Mouse (Mus musculus): Measurements from ENCODE around the gene Rarres2. TPM values are rescaled to one million over a fixed set of nuclear protein-coding genes. Genes with fewer than 3 reads are reported as not detected.
"Not testable (repeated sequence)": the region's sequence is repeated elsewhere in the genome, so short reads cannot be mapped to it uniquely, and the experiment has no call there.

Gene Rarres2
- total RNA-seq, 4 experiments from 2014 or later: 16.6 to 32.1 (median 21.9) TPM

DNA sequence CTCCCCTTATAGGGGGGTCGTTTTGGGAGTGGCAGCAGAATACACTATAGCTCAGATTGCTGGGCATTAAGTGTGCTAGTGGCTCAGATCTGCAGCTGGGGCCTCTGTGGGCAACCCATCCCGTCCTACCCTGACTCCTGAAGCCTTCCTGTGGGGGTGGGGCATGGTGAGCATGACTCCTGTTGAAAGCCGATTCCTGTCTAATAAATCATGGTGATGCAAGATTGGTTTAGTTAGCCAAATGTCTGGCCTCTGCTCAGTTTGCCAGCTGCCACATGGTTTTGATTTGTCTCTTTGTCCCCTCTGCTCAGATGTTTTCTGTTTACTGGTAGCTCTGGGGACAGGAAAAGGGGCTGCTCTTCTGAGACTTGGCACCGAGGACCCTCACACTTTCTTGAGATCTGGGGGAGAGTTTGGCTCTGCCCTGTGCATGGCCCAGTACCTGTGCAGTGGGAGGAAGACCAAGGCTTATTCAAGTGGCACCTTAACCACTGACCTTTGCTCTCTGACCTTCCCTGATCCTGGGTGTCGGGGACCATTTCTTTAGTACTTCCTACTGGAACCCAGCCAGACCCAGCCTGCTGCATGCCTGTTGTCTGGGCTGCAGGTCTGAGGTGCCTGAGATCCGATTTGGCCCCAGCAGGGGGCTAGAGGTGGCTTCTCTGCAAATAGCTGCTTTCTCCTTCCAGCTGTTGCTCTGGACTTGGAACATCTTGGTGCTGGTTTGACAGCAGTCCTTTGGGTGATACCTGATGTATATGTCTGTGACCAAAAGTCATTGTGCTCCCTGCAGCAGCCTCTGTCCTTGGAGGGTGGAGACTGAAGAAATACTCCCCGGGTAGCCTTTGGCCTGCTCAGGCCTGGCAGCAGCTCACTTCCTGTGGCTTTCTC is 30.8 kb downstream of the Rarres2 start:
- no peak for DNase-seq (ENCODE audit: low spot score in 2 of 2)

DNA sequence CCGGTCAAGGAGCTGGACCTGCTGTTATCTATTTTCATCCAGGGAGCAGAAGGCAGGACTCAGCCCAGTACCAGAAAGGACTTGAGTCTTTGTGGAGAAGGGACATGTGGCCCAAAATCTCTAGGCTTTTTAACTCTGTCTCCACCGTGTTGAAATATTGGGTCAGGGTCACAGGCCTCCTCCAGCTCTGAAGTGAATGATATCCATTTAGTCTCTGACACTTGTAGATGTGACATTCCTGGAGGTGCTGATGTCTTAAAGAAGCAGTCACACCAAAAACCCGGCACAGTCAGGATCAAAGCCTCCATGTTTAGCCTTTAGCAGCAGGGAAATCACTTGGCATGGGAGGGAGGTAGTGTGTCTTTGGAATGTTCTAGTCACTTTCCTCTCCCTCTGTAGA is 31.9 kb downstream of the Rarres2 start:
- no peak for DNase-seq (ENCODE audit: low spot score in 2 of 2)

DNA sequence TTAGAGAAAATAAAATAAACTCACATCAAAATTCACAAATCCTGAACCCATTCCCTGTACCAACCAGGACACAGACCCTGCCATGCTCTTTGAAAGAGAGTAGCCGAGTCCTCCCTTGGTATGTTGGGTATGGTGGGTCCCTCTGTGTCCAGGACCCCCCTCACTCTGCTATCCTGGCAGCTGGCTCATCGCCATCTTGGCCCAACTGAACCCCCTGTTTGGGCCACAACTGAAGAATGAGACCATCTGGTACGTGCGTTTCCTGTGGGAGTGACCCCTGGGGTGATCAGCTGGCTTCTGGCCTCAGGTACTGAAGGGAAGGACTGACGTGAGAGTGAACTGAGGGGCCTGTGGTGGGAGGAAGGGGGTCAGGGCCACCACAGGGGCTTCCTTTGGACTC is 32.7 kb downstream of the Rarres2 start:
- no peak for DNase-seq (ENCODE audit: low spot score in 2 of 2)

DNA sequence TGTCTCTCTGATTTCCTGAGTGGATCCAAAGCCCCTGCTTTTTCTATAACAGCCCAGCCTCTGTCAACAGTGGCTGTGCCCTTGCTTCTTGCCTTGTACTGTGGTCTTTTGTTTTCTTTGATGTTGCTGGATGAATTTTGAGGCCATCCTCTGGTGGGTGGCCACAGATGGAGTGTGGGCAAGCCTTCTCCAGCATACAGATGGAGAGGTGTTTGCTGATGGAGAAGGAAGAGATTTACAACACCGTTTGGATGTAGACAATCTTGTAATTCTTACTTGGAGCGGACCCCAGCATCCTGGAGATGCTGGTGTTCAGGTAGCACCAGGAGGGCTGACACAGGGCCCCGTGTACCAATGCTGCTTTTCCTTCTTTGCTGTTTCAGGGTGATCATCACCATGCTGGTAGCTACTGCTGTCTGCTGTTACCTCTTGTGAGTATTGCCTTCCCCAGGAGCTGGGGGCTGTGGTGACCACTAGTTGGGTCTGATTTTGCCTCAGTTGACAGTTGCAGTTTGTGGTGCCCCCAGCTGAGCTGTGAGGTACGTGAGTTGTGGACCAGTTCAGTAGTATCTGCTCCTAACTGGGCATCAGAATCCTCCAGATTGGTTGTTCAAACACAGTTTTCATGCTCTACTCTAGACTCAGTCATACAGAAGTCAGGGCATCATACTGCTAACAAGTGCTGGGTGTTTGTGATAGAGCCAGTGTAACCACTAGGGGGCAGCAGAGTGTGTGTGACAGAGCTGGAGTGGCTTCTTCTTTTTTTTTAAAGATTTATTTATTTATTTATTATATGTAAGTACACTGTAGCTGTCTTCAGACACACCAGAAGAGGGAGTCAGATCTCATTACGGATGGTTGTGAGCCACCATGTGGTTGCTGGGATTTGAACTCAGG is 33.5 kb downstream of the Rarres2 start:
- peak in 1 of 2 experiments; percentile 83 for DNase-seq (ENCODE audit: low spot score in 2 of 2)

DNA sequence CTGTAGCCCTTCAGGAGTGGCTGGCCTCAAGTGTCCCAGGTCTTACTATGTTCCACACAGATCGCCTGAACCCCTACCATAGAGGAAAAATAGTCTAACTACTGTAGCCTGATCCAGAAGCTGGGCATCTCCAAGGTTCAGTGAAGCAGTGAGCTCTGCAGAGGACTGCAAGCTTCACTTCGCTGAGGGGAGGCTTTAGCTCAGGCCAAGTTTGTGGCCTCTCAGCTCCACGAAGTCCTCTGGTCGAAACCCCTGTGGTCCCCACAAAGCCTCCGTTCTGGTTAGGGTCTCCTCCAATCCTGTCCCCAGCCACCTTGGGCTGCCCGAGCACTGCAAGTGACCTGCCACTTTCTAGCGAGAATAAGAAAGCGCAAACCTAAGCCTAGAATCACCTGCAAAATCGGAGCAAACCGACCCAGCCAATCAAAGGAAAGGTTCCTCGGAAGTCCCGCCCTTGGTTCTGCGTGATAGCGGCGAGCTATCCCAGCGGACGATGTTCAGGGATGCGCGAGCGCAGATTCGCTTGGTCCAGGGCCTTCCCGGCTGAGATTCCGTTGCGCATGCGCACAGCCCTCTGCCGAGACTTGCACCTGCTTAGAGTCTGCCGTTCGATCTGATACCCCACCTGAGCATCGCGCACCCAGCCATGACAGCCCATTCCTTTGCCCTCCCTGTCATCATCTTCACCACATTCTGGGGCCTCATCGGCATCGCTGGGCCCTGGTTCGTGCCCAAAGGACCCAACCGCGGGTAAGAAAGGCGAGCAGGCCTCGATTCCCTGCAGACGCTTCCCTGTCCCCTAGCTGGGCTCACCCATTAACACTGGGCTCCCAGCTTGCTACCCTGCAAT is 35.3 kb downstream of the Rarres2 start, which contains the start of gene Atp6v0e2:
TSS of gene Atp6v0e2 (plus strand) at position 511 of the 850 bp plus-strand sequence.
- DNase-seq (ENCODE audit: low spot score in 2 of 2): peak; percentile 88 to 92

DNA sequence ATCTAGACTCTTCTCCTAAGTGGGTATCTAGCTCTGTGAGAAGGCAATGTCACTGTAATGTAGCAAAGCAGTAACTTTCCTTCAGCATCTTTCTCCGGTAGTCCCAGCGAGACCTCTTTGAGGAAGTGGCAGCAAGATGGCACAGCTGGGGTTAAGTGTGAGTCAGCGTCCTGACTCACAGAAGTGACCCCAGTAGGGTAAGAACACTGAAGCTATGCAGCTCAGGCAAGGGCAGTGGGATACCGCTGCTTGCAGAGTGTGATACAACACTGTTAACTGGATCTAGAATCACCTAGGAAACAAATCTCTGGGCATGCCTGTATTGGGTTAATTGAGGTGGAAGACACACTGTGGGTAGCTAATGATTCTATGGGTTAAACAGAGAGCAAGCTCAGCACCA is 36.5 kb downstream of the Rarres2 start:
- no peak for DNase-seq (ENCODE audit: low spot score in 2 of 2)

DNA sequence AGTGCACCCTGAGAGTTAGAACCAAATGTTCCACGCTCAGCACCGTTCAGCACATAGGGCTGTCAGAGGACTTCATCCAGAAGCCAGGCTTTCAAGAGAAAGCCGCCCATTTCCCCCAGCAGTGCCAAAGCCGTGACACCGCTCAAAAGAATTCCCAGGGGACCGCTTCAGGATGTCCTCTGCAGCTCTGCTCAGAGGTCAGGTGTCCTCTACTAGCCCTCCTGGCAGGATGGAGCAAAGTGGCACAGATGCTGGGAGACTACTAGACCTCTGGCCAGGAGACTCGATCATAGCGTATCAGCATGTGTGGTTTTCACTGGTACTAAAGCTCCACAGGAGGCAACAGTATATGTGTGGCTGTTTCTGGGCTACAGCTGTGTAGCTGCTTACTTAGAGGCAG is 37.7 kb downstream of the Rarres2 start:
- no peak for DNase-seq (ENCODE audit: low spot score in 2 of 2)

DNA sequence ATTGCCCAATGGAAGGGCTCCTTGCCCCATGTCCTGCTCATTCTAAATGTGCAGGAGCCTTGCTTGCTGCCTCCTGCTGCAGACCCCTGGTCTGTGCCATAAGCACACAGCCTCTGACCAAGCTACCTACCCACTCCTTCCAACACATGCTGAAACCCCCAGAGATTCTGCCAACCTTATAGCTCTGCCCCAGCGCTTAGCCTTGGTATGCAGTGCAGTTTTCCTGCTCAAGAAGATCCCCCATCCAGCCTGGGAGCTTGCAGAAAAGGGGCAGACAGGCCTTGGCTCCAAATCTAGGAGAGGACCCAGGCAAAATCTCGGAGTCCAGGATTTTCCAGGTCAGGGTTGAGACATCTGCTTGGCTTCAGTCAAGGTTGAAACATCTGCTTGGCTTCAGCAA is 39.1 kb downstream of the Rarres2 start:
- no peak for DNase-seq (ENCODE audit: low spot score in 2 of 2)

DNA sequence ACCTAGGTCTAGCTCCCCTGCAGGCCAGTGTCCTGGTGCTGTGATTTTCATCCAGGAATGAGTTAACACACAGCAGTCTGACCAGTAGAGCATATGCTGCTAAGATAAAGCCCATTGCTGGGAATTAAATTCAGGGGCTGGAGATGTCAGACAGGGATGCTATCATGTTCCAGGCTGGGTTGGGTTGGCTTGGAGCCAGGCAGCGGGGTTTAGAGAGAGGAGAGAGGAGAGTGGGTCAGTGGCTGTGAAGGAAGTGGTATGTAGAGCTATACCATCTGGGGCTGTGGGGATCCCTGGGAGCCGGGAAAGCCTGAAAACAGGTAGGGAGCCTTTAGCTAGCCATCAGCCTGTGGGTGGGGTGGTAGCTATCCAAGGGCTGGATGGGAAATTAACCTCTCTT is 41.7 kb downstream of the Rarres2 start:
- DNase-seq (ENCODE audit: low spot score in 2 of 2): no peak

DNA sequence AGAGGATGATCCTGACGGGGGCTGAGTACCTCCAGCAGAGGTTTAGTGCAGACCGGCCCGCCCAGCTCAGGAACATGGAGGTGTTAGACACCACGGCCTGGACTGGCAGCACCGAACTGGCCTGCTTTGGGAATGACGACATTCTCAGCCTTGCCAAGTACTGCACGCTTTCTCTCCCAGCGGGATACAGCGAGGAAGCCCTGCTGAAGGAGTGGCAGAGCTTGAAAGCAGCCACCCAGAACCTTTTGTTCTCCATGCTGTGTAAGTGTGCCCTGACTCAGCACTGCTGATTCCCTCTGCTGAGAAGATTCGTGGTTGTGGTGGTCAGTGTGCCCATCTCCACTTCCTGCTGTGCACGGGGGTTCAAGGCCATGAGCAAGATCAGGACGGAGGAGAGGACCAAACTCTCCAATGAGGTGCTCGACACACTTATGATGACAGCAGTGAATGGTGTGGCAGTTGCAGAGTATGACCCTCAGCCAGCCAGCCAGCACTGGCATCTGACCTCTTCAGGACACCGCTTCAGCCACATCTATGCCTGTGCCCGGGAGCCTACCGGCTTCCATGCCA is 42.6 kb downstream of the Rarres2 start:
- no peak for DNase-seq (ENCODE audit: low spot score in 2 of 2)

DNA sequence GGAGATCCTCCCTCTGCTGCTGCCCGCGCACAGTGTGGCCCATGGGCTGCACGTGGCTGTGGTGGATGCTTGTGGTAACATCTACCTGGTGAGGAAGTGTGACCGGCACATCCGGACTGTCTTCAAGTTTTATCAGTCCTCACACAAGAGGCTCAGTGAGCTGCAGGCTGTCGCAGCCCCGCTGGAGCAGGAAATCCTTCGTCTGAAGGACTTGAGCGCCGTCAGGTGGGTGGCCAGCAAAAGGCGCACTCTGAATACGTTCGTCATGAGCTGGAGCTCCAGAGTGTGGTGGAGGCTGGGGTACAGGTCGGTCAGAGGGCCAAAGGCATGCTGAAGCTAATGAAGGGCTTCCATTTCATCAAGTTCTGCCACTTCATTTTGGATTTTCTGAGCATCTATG is 43.3 kb downstream of the Rarres2 start:
- DNase-seq (ENCODE audit: low spot score in 2 of 2): no peak

DNA sequence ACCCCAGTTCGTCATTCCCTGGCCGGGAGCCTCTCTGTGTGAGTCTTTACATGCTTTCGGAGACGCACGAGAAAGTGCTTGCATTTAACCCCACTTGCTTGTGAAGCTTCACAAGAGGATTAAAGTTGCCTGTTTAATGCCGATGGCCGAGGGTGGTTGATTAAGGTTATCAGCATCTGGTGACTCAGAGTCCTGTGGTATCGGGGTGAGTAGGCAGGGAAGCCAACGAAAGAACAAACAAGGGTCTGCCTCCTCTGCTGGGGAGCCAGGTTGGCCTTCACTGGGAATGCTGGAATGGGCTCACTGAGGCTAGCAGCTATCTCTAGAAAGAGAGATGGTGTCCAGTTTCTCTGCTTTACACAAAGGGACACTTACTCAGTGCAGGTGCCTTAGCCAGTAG is 44.7 kb downstream of the Rarres2 start:
- DNase-seq (ENCODE audit: low spot score in 2 of 2): no peak

DNA sequence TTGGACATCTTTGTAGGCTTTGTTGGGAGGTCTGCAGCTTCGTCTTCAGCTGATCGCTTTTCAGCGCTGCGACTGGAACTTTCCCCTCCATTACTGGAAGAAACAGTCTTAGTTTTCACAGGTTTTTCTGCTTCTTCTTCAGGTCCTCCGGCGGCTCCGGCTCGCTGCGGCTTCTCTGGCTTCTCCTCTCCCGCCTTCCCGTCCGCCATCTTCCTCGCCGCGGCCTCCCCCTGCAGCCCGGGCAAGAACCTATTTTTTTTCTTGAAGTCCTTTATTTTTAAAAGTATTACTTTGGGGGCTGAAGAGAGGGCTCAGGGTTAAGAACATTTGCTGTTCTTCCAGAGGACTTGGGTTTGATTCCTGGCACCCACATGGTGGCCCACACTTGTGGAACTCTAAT is 47.7 kb downstream of the Rarres2 start:
- DNase-seq (ENCODE audit: low spot score in 2 of 2): not testable (repeated sequence)

Other genes with a start within 250 kb of the Rarres2 start
- gene Krba1, start 177.2 kb downstream of the Rarres2 start, total RNA-seq (2022): 10 to 100 TPM; 36.8 to 51.8 (median 42.4) TPM
- 10 to 100 TPM; 24.6 to 32.2 (median 28.2) TPM for gene Zfp467, start 127.0 kb downstream of the Rarres2 start, total RNA-seq (2022)
- gene Sspo, start 124.6 kb downstream of the Rarres2 start, total RNA-seq (2022): 1 to 10 TPM in 3 of 4 experiments, under 1 TPM in 1; 0.39 to 2.1 (median 1.2) TPM
- gene Atp6v0e2, start 35.2 kb downstream of the Rarres2 start, total RNA-seq (2022): 100 to 1,000 TPM; 402 to 444 (median 420) TPM
- 10 to 100 TPM; 33.0 to 38.0 (median 35.2) TPM for gene Lrrc61, start 18.0 kb downstream of the Rarres2 start, total RNA-seq (2022)
- gene Gm45021, start 16.8 kb upstream of the Rarres2 start, total RNA-seq (2022): not detected
- 10 to 100 TPM; 46.3 to 57.9 (median 53.6) TPM for gene Repin1, start 21.1 kb upstream of the Rarres2 start, total RNA-seq (2022)
- 10 to 100 TPM in 1 of 4 experiments, 1 to 10 TPM in 1, not detected in 2; 1.2 to 10.6 TPM for gene Gm44965, start 21.2 kb upstream of the Rarres2 start, total RNA-seq (2022)
- 10 to 100 TPM in 1 of 4 experiments, 1 to 10 TPM in 3; 7.7 to 10.6 (median 9.1) TPM for gene Zfp775, start 29.3 kb upstream of the Rarres2 start, total RNA-seq (2022)
- gene AI854703, start 54.0 kb upstream of the Rarres2 start, total RNA-seq (2022): 10 to 100 TPM; 11.8 to 14.8 (median 13.2) TPM
- 1 to 10 TPM in 1 of 4 experiments, under 1 TPM in 3; 0.56 to 1.1 (median 0.89) TPM for gene Gimap8, start 74.4 kb upstream of the Rarres2 start, total RNA-seq (2022)
- under 1 TPM; 0.35 to 0.54 (median 0.41) TPM for gene Gimap9, start 103.3 kb upstream of the Rarres2 start, total RNA-seq (2022)
- gene Gimap4, start 111.8 kb upstream of the Rarres2 start, total RNA-seq (2022): under 1 TPM in 2 of 4 experiments, not detected in 2; 0.31 to 0.48 TPM
- 1 to 10 TPM; 3.7 to 4.5 (median 4.2) TPM for gene Gimap6, start 135.4 kb upstream of the Rarres2 start, total RNA-seq (2022)
- gene Gm28053, start 145.8 kb upstream of the Rarres2 start, total RNA-seq (2022): 1 to 10 TPM in 2 of 4 experiments, not detected in 2; 1.5 to 3.0 TPM
- gene Gimap7, start 145.8 kb upstream of the Rarres2 start, total RNA-seq (2022): not detected
- gene Gimap1, start 166.3 kb upstream of the Rarres2 start, total RNA-seq (2022): 1 to 10 TPM in 3 of 4 experiments, under 1 TPM in 1; 0.85 to 2.5 (median 1.6) TPM
- 1 to 10 TPM in 1 of 4 experiments, under 1 TPM in 3; 0.47 to 1.7 (median 0.74) TPM for gene Gimap5, start 173.4 kb upstream of the Rarres2 start, total RNA-seq (2022)
- not detected for gene Gimap3, start 198.1 kb upstream of the Rarres2 start, total RNA-seq (2022)

All from layer of hippocampus, adult 8-10 months (tissue).